Mouse (Mus musculus) layer of hippocampus, postnatal 25 days (tissue): Measurements from ENCODE around the gene Tlk1. TPM values are rescaled to one million over a fixed set of nuclear protein-coding genes. Genes with fewer than 3 reads are reported as not detected.
A peak's percentile ranks its signal among the peaks of the same experiment; 100 is the strongest.
"Not testable (repeated sequence)": the region's sequence is repeated elsewhere in the genome, so short reads cannot be mapped to it uniquely, and the experiment has no call there.

Source experiments
- DNase-seq, 2 experiments: peaks; one replicate each; pipeline ENCODE4 v3.0.0; 2022; ENCODE audit warnings: mixed read lengths in 2 of 2, low spot score in 1 of 2; ENCODE audit errors: extremely low spot score in 1 of 2
- total RNA-seq, 2 experiments: library from RNA; stranded (reverse); gene quantifications; 2 replicates each; pipeline ENCODE4 v1.2.3; 2021

The Tlk1 gene
- total RNA-seq, 2 experiments from 2014 or later, result 65.4 to 68.1 TPM

- no peak for DNase-seq
Observed at GRCm38 (mm10) chr2:70835209-70835608, 9.7 kb upstream of the Tlk1 start.

- DNase-seq, result no peak
Observed at GRCm38 (mm10) chr2:70833261-70833660, 7.7 kb upstream of the Tlk1 start.

- DNase-seq, result no peak
Observed at GRCm38 (mm10) chr2:70831709-70832350, 6.3 kb upstream of the Tlk1 start.

- no peak for DNase-seq
Observed at GRCm38 (mm10) chr2:70830683-70831082, 5.2 kb upstream of the Tlk1 start.

- DNase-seq, result no peak
Observed at GRCm38 (mm10) chr2:70829946-70830610, 4.5 kb upstream of the Tlk1 start.

GRCm38 (mm10) chr2:70827780-70828179, 2.3 kb upstream of the Tlk1 start:
- DNase-seq, result no peak

- no peak for DNase-seq
Observed at GRCm38 (mm10) chr2:70826436-70827230, 1.1 kb upstream of the Tlk1 start.

GRCm38 (mm10) chr2:70824838-70825370, 624 bp downstream of the Tlk1 start:
- peak; percentile 52 to 69 for DNase-seq

- DNase-seq, result no peak
Observed at GRCm38 (mm10) chr2:70823926-70824800, 1.4 kb downstream of the Tlk1 start.

GRCm38 (mm10) chr2:70823434-70823833, 2.1 kb downstream of the Tlk1 start:
- DNase-seq, result no peak

GRCm38 (mm10) chr2:70816939-70817338, 8.6 kb downstream of the Tlk1 start:
- no peak for DNase-seq

GRCm38 (mm10) chr2:70816016-70816415, 9.5 kb downstream of the Tlk1 start:
- no peak for DNase-seq

GRCm38 (mm10) chr2:70813608-70814007, 11.9 kb downstream of the Tlk1 start:
- DNase-seq, result no peak

GRCm38 (mm10) chr2:70811476-70811875, 14.1 kb downstream of the Tlk1 start:
- no peak for DNase-seq

- DNase-seq, result no peak
Observed at GRCm38 (mm10) chr2:70809921-70810320, 15.6 kb downstream of the Tlk1 start.

GRCm38 (mm10) chr2:70808681-70809080, 16.8 kb downstream of the Tlk1 start:
- no peak for DNase-seq

GRCm38 (mm10) chr2:70807678-70808077, 17.9 kb downstream of the Tlk1 start:
- DNase-seq, result not testable (repeated sequence)

GRCm38 (mm10) chr2:70806020-70806419, 19.5 kb downstream of the Tlk1 start:
- DNase-seq, result no peak

- not testable (repeated sequence) for DNase-seq
Observed at GRCm38 (mm10) chr2:70803696-70804095, 21.8 kb downstream of the Tlk1 start.

GRCm38 (mm10) chr2:70802658-70803057, 22.9 kb downstream of the Tlk1 start:
- no peak for DNase-seq
